Mouse (Mus musculus) embryonic facial prominence, embryonic 11.5 days (tissue): ENCODE results near the gene Il9r. TPM values are rescaled to one million over a fixed set of nuclear protein-coding genes. Genes with fewer than 3 reads are reported as not detected.

Experiments used
- ATAC-seq: fragments of 200-750 bp; cut with Nextera tagmentation; replicated peaks from 2 replicates; pipeline ENCODE4 v1.8.0; 2017; ENCODE audit warnings: low read depth; ENCODE audit not compliant: insufficient number of reproducible peaks, low FRiP score, low TSS enrichment
- DNase-seq: peaks from one replicate; pipeline ENCODE4 v3.0.0-alpha.2; 2015; ENCODE audit warnings: low spot score
- H3K27ac ChIP-seq: fragments of 300-500 bp; sonication (generic); replicated peaks from 2 replicates; pipeline ENCODE4 v1.5.1; 2014; ENCODE audit warnings: mild to moderate bottlenecking, low read depth, low read length, control low read depth
- H3K27me3 ChIP-seq: fragments of 300-500 bp; sonication (generic); 2 replicates; pipeline ENCODE4 v1.6.1; 2014; ENCODE audit warnings: mild to moderate bottlenecking, low read length, moderate library complexity, mixed read lengths; ENCODE audit not compliant: control insufficient read depth, insufficient read depth
- H3K36me3 ChIP-seq: fragments of 300-500 bp; sonication (generic); replicated peaks from 2 replicates; pipeline ENCODE4 v1.6.1; 2014; ENCODE audit warnings: low read depth, mild to moderate bottlenecking, low read length, moderate library complexity, mixed read lengths; ENCODE audit not compliant: control insufficient read depth, insufficient read depth
- H3K4me1 ChIP-seq: fragments of 300-500 bp; sonication (generic); 2 replicates; pipeline ENCODE4 v1.6.1; 2014; ENCODE audit warnings: low read length, mixed read lengths; ENCODE audit not compliant: control insufficient read depth, insufficient read depth
- H3K4me2 ChIP-seq: fragments of 300-500 bp; sonication (generic); 2 replicates; pipeline ENCODE4 v1.6.1; 2014; ENCODE audit warnings: low read depth, mild to moderate bottlenecking, control low read depth, low read length, moderate library complexity
- H3K4me3 ChIP-seq: fragments of 300-500 bp; sonication (generic); 2 replicates; pipeline ENCODE4 v1.5.1; 2014; ENCODE audit warnings: low read depth, low read length, control low read depth
- H3K9ac ChIP-seq: fragments of 300-500 bp; sonication (generic); replicated peaks from 2 replicates; pipeline ENCODE4 v1.6.1; 2014; ENCODE audit warnings: mild to moderate bottlenecking, control low read depth, low read length
- H3K9me3 ChIP-seq: fragments of 300-500 bp; sonication (generic); replicated peaks from 2 replicates; pipeline ENCODE4 v1.6.1; 2016; ENCODE audit warnings: mild to moderate bottlenecking, low read length, inconsistent platforms, mixed read lengths; ENCODE audit not compliant: control insufficient read depth
- WGBS: fragments of 180-500 bp; shearing (Covaris S2); extraction: QIAGEN DNeasy Blood & Tissue Kit; methylation state at CpG from one replicate; pipeline ENCODE4 v1.1.7; 2014; 5-methylcytosine and 5-hydroxymethylcytosine counted together
- polyA plus RNA-seq: library from polyadenylated mRNA; unstranded; fragments of >200 nt; fragmentation: Nextera tagmentation; extraction: Ambion mirVana; gene quantifications from 2 replicates; pipeline ENCODE4 v1.2.1, GENCODE M21; 2014

The Il9r gene
- polyA plus RNA-seq, 1 experiment from 2014 or later = not detected

- 85% methylated on average over 3 of the region's 3 CpGs for WGBS
- Histone ChIP-seq H3K4me1 (no peaks in the 10 kb centered on the region), H3K4me2 (no peak overlapping the region), H3K9ac (no peak overlapping the region), H3K36me3 (no peaks in the 10 kb centered on the region), H3K4me3 (no peak overlapping the region), H3K27me3 (no peaks in the 10 kb centered on the region), H3K27ac (no peak overlapping the region), H3K9me3 (no peaks in the 10 kb centered on the region)
- DNase-seq (no peak), ATAC-seq (no peak)
Observed at GRCm38 (mm10) chr11:32159176-32159575, 40.9 kb downstream of the Il9r start.

GRCm38 (mm10) chr11:32157791-32158594 is 42.1 kb downstream of the Il9r start:
- ATAC-seq (peak; percentile 63; the same call in 1 of the 2 replicates), DNase-seq (peak; percentile 28)
- Histone ChIP-seq H3K27me3 (no peaks in the 10 kb centered on the region), H3K9me3 (no peaks in the 10 kb centered on the region), H3K4me1 (no peaks in the 10 kb centered on the region), H3K9ac (no peak overlapping the region; the same call in 1 of the 2 replicates), H3K36me3 (no peaks in the 10 kb centered on the region), H3K27ac (no peak overlapping the region), H3K4me3 (no peak overlapping the region), H3K4me2 (0 out of 2 replicates have a peak overlapping the region, but pooled peaks have one; percentile 1)
- 56% methylated on average over 18 of the region's 18 CpGs for WGBS

GRCm38 (mm10) chr11:32156854-32157630 is 43.0 kb downstream of the Il9r start:
- Histone ChIP-seq H3K4me1 (no peaks in the 10 kb centered on the region), H3K27me3 (no peaks in the 10 kb centered on the region), H3K27ac (no peak overlapping the region), H3K9ac (no peak overlapping the region), H3K4me3 (no peak overlapping the region), H3K36me3 (no peaks in the 10 kb centered on the region), H3K4me2 (no peak overlapping the region), H3K9me3 (no peaks in the 10 kb centered on the region)
- WGBS = 79% methylated on average over 7 of the region's 7 CpGs
- ATAC-seq (no peak), DNase-seq (no peak)

- H3K4me3 ChIP-seq = no peak overlapping the region
- H3K27ac ChIP-seq = no peak overlapping the region
- H3K27me3 ChIP-seq = no peaks in the 10 kb centered on the region
- no peaks in the 10 kb centered on the region for H3K9me3 ChIP-seq
- no peaks in the 10 kb centered on the region for H3K4me1 ChIP-seq
- no peak overlapping the region for H3K9ac ChIP-seq
- H3K4me2 ChIP-seq = no peak overlapping the region
- WGBS = 90% methylated on average over 7 of the region's 7 CpGs
- DNase-seq = no peak
- ATAC-seq = no peak
- no peaks in the 10 kb centered on the region for H3K36me3 ChIP-seq
Observed at GRCm38 (mm10) chr11:32153216-32153615, 46.9 kb downstream of the Il9r start.

- no peak overlapping the region for H3K4me2 ChIP-seq
- H3K4me3 ChIP-seq = no peak overlapping the region
- no peaks in the 10 kb centered on the region for H3K9me3 ChIP-seq
- no peaks in the 10 kb centered on the region for H3K36me3 ChIP-seq
- H3K27me3 ChIP-seq = no peaks in the 10 kb centered on the region
- no peak overlapping the region for H3K9ac ChIP-seq
- H3K27ac ChIP-seq = no peak overlapping the region
- peak; percentile 14 for DNase-seq
- H3K4me1 ChIP-seq = no peaks in the 10 kb centered on the region
- no peak for ATAC-seq
Observed at GRCm38 (mm10) chr11:32152814-32153213, 47.3 kb downstream of the Il9r start.

- no peak overlapping the region for H3K4me3 ChIP-seq
- no peaks in the 10 kb centered on the region for H3K9me3 ChIP-seq
- DNase-seq (no peak), ATAC-seq (no peak)
- H3K27me3 ChIP-seq = no peaks in the 10 kb centered on the region
- H3K27ac ChIP-seq = no peak overlapping the region
- no peaks in the 10 kb centered on the region for H3K36me3 ChIP-seq
- 92% methylated on average over 5 of the region's 5 CpGs for WGBS
- H3K4me2 ChIP-seq = no peak overlapping the region
- H3K9ac ChIP-seq = no peak overlapping the region
- H3K4me1 ChIP-seq = no peaks in the 10 kb centered on the region
Observed at GRCm38 (mm10) chr11:32151243-32151642, 48.8 kb downstream of the Il9r start.

- no peak for DNase-seq
- Histone ChIP-seq H3K4me2 (no peak overlapping the region), H3K9ac (no peak overlapping the region), H3K9me3 (no peaks in the 10 kb centered on the region), H3K27ac (no peak overlapping the region), H3K36me3 (no peaks in the 10 kb centered on the region), H3K27me3 (no peaks in the 10 kb centered on the region), H3K4me1 (no peaks in the 10 kb centered on the region), H3K4me3 (no peak overlapping the region)
- WGBS = 75% methylated on average over 11 of the region's 11 CpGs
- ATAC-seq = no peak
Observed at GRCm38 (mm10) chr11:32149605-32150004, 50.5 kb downstream of the Il9r start.

GRCm38 (mm10) chr11:32142771-32143170 is 57.3 kb downstream of the Il9r start:
- Histone ChIP-seq H3K27ac (no peak overlapping the region), H3K4me3 (no peak overlapping the region), H3K9me3 (no peaks in the 10 kb centered on the region), H3K36me3 (no peaks in the 10 kb centered on the region), H3K4me2 (no peak overlapping the region), H3K9ac (no peak overlapping the region), H3K27me3 (no peaks in the 10 kb centered on the region), H3K4me1 (no peaks in the 10 kb centered on the region; the same call in 1 of the 2 replicates)
- ATAC-seq (no peak), DNase-seq (peak; percentile 25)
- 69% methylated on average over 5 of the region's 5 CpGs for WGBS
